Mouse (Mus musculus): Measurements from ENCODE around the gene Acot8. TPM values are rescaled to one million over a fixed set of nuclear protein-coding genes. Genes with fewer than 3 reads are reported as not detected.
A peak's percentile ranks its signal among the peaks of the same experiment; 100 is the strongest.

The Acot8 gene
- polyA plus RNA-seq, 1 experiment from 2014 or later = 43.8 TPM

GRCm38 (mm10) chr2:164833314-164833959 lies 28.8 kb upstream of the Acot8 start, which contains the start of gene Neurl2:
Gene Neurl2, minus strand, starts transcription at chr2:164833456.
- peak within 1 kb of the TSS; percentile 71 for H3K9ac ChIP-seq (ENCODE audit: low read length)
- H3K27ac ChIP-seq (replicated peaks) = peak within 1 kb of the TSS; percentile 84
- TF ChIP-seq EP300 (optimal IDR thresholded peaks at IDR 0.05) (no peak), CTCF (IDR thresholded peaks at IDR 0.05; ENCODE audit: low read depth) (peak; percentile 52)
- under 1% methylated on average over 31 of the region's 31 CpGs for WGBS
- ATAC-seq (ENCODE audit: low FRiP score, low TSS enrichment) (peak; percentile 69), DNase-seq (ENCODE audit: low spot score) (peak; percentile 89)
- peak within 1 kb of the TSS; percentile 70 for H3K4me3 ChIP-seq (ENCODE audit: low read depth, low read length)
- H3K36me3 ChIP-seq (ENCODE audit: control insufficient read depth, insufficient read depth, low read length) = peaks cover 5% of the 10 kb centered on the region
- H3K27me3 ChIP-seq (ENCODE audit: control insufficient read depth, insufficient read depth, low read length) = no peaks in the 10 kb centered on the region
- peaks cover 2% of the 10 kb centered on the region; the same call in 1 of the 2 replicates for H3K4me1 ChIP-seq (replicated peaks; ENCODE audit: control insufficient read depth, insufficient read depth)
- peak within 1 kb of the TSS; percentile 98 for H3K4me2 ChIP-seq (replicated peaks; ENCODE audit: low read depth)
- H3K9me3 ChIP-seq (ENCODE audit: control insufficient read depth, low read length) = no peaks in the 10 kb centered on the region

GRCm38 (mm10) chr2:164832748-164833301 lies 28.1 kb upstream of the Acot8 start, which contains the start of gene Ctsa:
Gene Ctsa, plus strand, starts transcription at chr2:164832873.
- Histone ChIP-seq H3K4me1 (replicated peaks; ENCODE audit: control insufficient read depth, insufficient read depth) (peaks cover 2% of the 10 kb centered on the region; the same call in 1 of the 2 replicates), H3K4me3 (ENCODE audit: low read depth, low read length) (peak within 1 kb of the TSS; percentile 70), H3K4me2 (replicated peaks; ENCODE audit: low read depth) (peak within 1 kb of the TSS; percentile 98), H3K36me3 (ENCODE audit: control insufficient read depth, insufficient read depth, low read length) (peaks cover 4% of the 10 kb centered on the region; the same call in 1 of the 2 replicates), H3K27me3 (ENCODE audit: control insufficient read depth, insufficient read depth, low read length) (no peaks in the 10 kb centered on the region), H3K9me3 (ENCODE audit: control insufficient read depth, low read length) (no peaks in the 10 kb centered on the region), H3K9ac (ENCODE audit: low read length) (peak within 1 kb of the TSS; percentile 71), H3K27ac (replicated peaks) (peak within 1 kb of the TSS; percentile 84)
- peak; percentile 73 for DNase-seq (ENCODE audit: low spot score)
- peak; percentile 64 for ATAC-seq (ENCODE audit: low FRiP score, low TSS enrichment)
- TF ChIP-seq EP300 (optimal IDR thresholded peaks at IDR 0.05) (no peak), CTCF (IDR thresholded peaks at IDR 0.05; ENCODE audit: low read depth) (peak; percentile 81)
- under 1% methylated on average over 35 of the region's 35 CpGs for WGBS

GRCm38 (mm10) chr2:164832032-164832747 lies 27.5 kb upstream of the Acot8 start:
- WGBS = 60% methylated on average over 16 of the region's 16 CpGs
- peaks cover 7% of the 10 kb centered on the region; the same call in 1 of the 2 replicates for H3K36me3 ChIP-seq (ENCODE audit: control insufficient read depth, insufficient read depth, low read length)
- ATAC-seq (ENCODE audit: low FRiP score, low TSS enrichment) (no peak; the same call in 1 of the 2 replicates), DNase-seq (ENCODE audit: low spot score) (no peak)
- H3K4me2 ChIP-seq (replicated peaks; ENCODE audit: low read depth) = peak overlapping the region; percentile 98
- no peaks in the 10 kb centered on the region for H3K9me3 ChIP-seq (ENCODE audit: control insufficient read depth, low read length)
- peak overlapping the region; percentile 84; the same call in 1 of the 2 replicates for H3K27ac ChIP-seq (replicated peaks)
- H3K4me3 ChIP-seq (ENCODE audit: low read depth, low read length) = peak overlapping the region; percentile 70
- H3K4me1 ChIP-seq (replicated peaks; ENCODE audit: control insufficient read depth, insufficient read depth) = peaks cover 2% of the 10 kb centered on the region; the same call in 1 of the 2 replicates
- H3K27me3 ChIP-seq (ENCODE audit: control insufficient read depth, insufficient read depth, low read length) = no peaks in the 10 kb centered on the region
- no peak for TF ChIP-seq CTCF (IDR thresholded peaks at IDR 0.05; ENCODE audit: low read depth)
- no peak for TF ChIP-seq EP300 (optimal IDR thresholded peaks at IDR 0.05)
- peak overlapping the region; percentile 71; the same call in 1 of the 2 replicates for H3K9ac ChIP-seq (ENCODE audit: low read length)

- Histone ChIP-seq H3K9me3 (ENCODE audit: control insufficient read depth, low read length) (no peaks in the 10 kb centered on the region), H3K4me3 (ENCODE audit: low read depth, low read length) (no peak overlapping the region), H3K4me1 (replicated peaks; ENCODE audit: control insufficient read depth, insufficient read depth) (peaks cover 2% of the 10 kb centered on the region; the same call in 1 of the 2 replicates), H3K9ac (ENCODE audit: low read length) (no peak overlapping the region), H3K27me3 (ENCODE audit: control insufficient read depth, insufficient read depth, low read length) (no peaks in the 10 kb centered on the region), H3K4me2 (replicated peaks; ENCODE audit: low read depth) (no peak overlapping the region), H3K27ac (replicated peaks) (no peak overlapping the region), H3K36me3 (ENCODE audit: control insufficient read depth, insufficient read depth, low read length) (peaks cover 7% of the 10 kb centered on the region; the same call in 1 of the 2 replicates)
- ATAC-seq (ENCODE audit: low FRiP score, low TSS enrichment) (no peak), DNase-seq (ENCODE audit: low spot score) (no peak)
- 82% methylated on average over 10 of the region's 10 CpGs for WGBS
- TF ChIP-seq CTCF (IDR thresholded peaks at IDR 0.05; ENCODE audit: low read depth) (no peak), EP300 (optimal IDR thresholded peaks at IDR 0.05) (no peak)
These were observed 26.3 kb upstream of the Acot8 start for GRCm38 (mm10) chr2:164831029-164831428.

- Histone ChIP-seq H3K4me2 (replicated peaks; ENCODE audit: low read depth) (no peak overlapping the region), H3K27me3 (ENCODE audit: control insufficient read depth, insufficient read depth, low read length) (no peaks in the 10 kb centered on the region), H3K9ac (ENCODE audit: low read length) (no peak overlapping the region), H3K4me1 (replicated peaks; ENCODE audit: control insufficient read depth, insufficient read depth) (0 out of 2 replicates have a peak, but pooled peaks cover 2% of the 10 kb centered on the region), H3K36me3 (ENCODE audit: control insufficient read depth, insufficient read depth, low read length) (peaks cover 16% of the 10 kb centered on the region; the same call in 1 of the 2 replicates), H3K27ac (replicated peaks) (no peak overlapping the region), H3K9me3 (ENCODE audit: control insufficient read depth, low read length) (no peaks in the 10 kb centered on the region), H3K4me3 (ENCODE audit: low read depth, low read length) (no peak overlapping the region)
- 92% methylated on average over 1 of the region's 1 CpGs for WGBS
- TF ChIP-seq EP300 (optimal IDR thresholded peaks at IDR 0.05) = no peak
- no peak for TF ChIP-seq CTCF (IDR thresholded peaks at IDR 0.05; ENCODE audit: low read depth)
- no peak for DNase-seq (ENCODE audit: low spot score)
- ATAC-seq (ENCODE audit: low FRiP score, low TSS enrichment) = no peak
These were observed 24.4 kb upstream of the Acot8 start for GRCm38 (mm10) chr2:164829090-164829489.
